Mouse (Mus musculus) lung, postnatal 0 days (tissue): ENCODE data around the gene Krt76. TPM values are rescaled to one million over a fixed set of nuclear protein-coding genes. Genes with fewer than 3 reads are reported as not detected.
A peak's percentile ranks its signal among the peaks of the same experiment; 100 is the strongest.

ENCODE experiments used
- ATAC-seq: fragments of 200-750 bp; cut with Nextera tagmentation; 2 replicates; pipeline ENCODE4 v1.8.0; 2017; ENCODE audit warnings: moderate library complexity
- DNase-seq: peaks from one replicate; pipeline ENCODE4 v3.0.0-alpha.2; 2016; ENCODE audit warnings: low spot score
- H3K27ac ChIP-seq: fragments of 300-500 bp; sonication (generic); 2 replicates; pipeline ENCODE4 v1.5.1; 2014; ENCODE audit warnings: antibody characterized with exemption, mild to moderate bottlenecking, low read length, mixed read lengths
- H3K27me3 ChIP-seq: fragments of 300-500 bp; sonication (generic); replicated peaks from 2 replicates; pipeline ENCODE4 v1.6.1; 2014; ENCODE audit warnings: low read length, mixed read lengths; ENCODE audit not compliant: insufficient read depth
- H3K36me3 ChIP-seq: fragments of 300-500 bp; sonication (generic); 2 replicates; pipeline ENCODE4 v1.6.1; 2014; ENCODE audit warnings: low read length, mixed read lengths; ENCODE audit not compliant: insufficient read depth
- H3K4me1 ChIP-seq: fragments of 300-500 bp; sonication (generic); 2 replicates; pipeline ENCODE4 v1.6.1; 2014; ENCODE audit warnings: antibody characterized with exemption, low read depth, low read length, mixed read lengths; ENCODE audit not compliant: insufficient read depth
- H3K4me2 ChIP-seq: fragments of 300-500 bp; sonication (generic); replicated peaks from 2 replicates; pipeline ENCODE4 v1.6.1; 2014; ENCODE audit warnings: low read depth, mild to moderate bottlenecking, low read length, moderate library complexity, mixed read lengths
- H3K4me3 ChIP-seq: fragments of 300-500 bp; sonication (generic); 2 replicates; pipeline ENCODE4 v1.5.1; 2014; ENCODE audit warnings: low read depth, low read length
- H3K9ac ChIP-seq: fragments of 300-500 bp; sonication (generic); replicated peaks from 2 replicates; pipeline ENCODE4 v1.6.1; 2014; ENCODE audit warnings: low read depth, mild to moderate bottlenecking
- H3K9me3 ChIP-seq: fragments of 300-500 bp; sonication (generic); 2 replicates; pipeline ENCODE4 v1.6.1; 2016; ENCODE audit warnings: low read length, mixed read lengths
- CTCF ChIP-seq: IDR thresholded peaks from 2 replicates; pipeline ENCODE4 v1.5.1; 2016; ENCODE audit warnings: antibody characterized with exemption, mild to moderate bottlenecking
- EP300 ChIP-seq: IDR thresholded peaks from 2 replicates; pipeline ENCODE4 v1.6.1; 2016; ENCODE audit warnings: antibody characterized with exemption, mild to moderate bottlenecking, control low read depth
- WGBS: fragments of 180-500 bp; shearing (Covaris S2); extraction: QIAGEN DNeasy Blood & Tissue Kit; methylation state at CpG from one replicate; pipeline ENCODE4 v1.1.7; 2014; 5-methylcytosine and 5-hydroxymethylcytosine counted together
- microRNA-seq: library from miRNA; unstranded; fragments of <30 nt; microRNA quantifications from one replicate; pipeline ENCODE4, GENCODE M21; 2016
- polyA plus RNA-seq: library from polyadenylated mRNA; unstranded; fragments of >200 nt; fragmentation: Nextera tagmentation; extraction: Ambion mirVana; gene quantifications from 2 replicates; pipeline ENCODE4 v1.2.1, GENCODE M21; 2015

Gene Krt76
- polyA plus RNA-seq, 1 experiment from 2014 or later: not detected

GRCm38 (mm10) chr15:101855732-101856131, 37.0 kb downstream of the Krt76 start:
- Histone ChIP-seq H3K9ac (no peak overlapping the region), H3K4me2 (no peak overlapping the region), H3K9me3 (no peaks in the 10 kb centered on the region), H3K4me1 (no peaks in the 10 kb centered on the region), H3K27me3 (0 out of 2 replicates have a peak, but pooled peaks cover 6% of the 10 kb centered on the region), H3K36me3 (no peaks in the 10 kb centered on the region), H3K27ac (no peak overlapping the region), H3K4me3 (no peak overlapping the region)
- no peak for ATAC-seq
- 51% methylated on average over 3 of the region's 3 CpGs for WGBS
- TF ChIP-seq CTCF (no peak), EP300 (no peak)
- no peak for DNase-seq

GRCm38 (mm10) chr15:101854294-101854693, 38.4 kb downstream of the Krt76 start:
- no peak for ATAC-seq

GRCm38 (mm10) chr15:101852571-101852970, 40.1 kb downstream of the Krt76 start:
- Histone ChIP-seq H3K9ac (no peak overlapping the region), H3K36me3 (no peaks in the 10 kb centered on the region), H3K27ac (no peak overlapping the region), H3K4me3 (no peak overlapping the region), H3K27me3 (no peaks in the 10 kb centered on the region), H3K9me3 (no peaks in the 10 kb centered on the region), H3K4me2 (no peak overlapping the region), H3K4me1 (no peaks in the 10 kb centered on the region)
- WGBS: 33% methylated on average over 5 of the region's 5 CpGs
- TF ChIP-seq CTCF (no peak), EP300 (no peak)
- ATAC-seq (no peak), DNase-seq (no peak)

More at GRCm38 (mm10) chr15:101854294-101854693, 38.4 kb downstream of the Krt76 start:
- TF ChIP-seq EP300: no peak
- TF ChIP-seq CTCF: no peak
- H3K27me3 ChIP-seq: no peaks in the 10 kb centered on the region
- H3K4me2 ChIP-seq: no peak overlapping the region
- H3K9me3 ChIP-seq: no peaks in the 10 kb centered on the region
- no peaks in the 10 kb centered on the region for H3K4me1 ChIP-seq
- no peak for DNase-seq
- H3K4me3 ChIP-seq: no peak overlapping the region
- H3K27ac ChIP-seq: no peak overlapping the region
- H3K9ac ChIP-seq: no peak overlapping the region
- WGBS: 15% methylated on average over 5 of the region's 5 CpGs
- H3K36me3 ChIP-seq: no peaks in the 10 kb centered on the region

GRCm38 (mm10) chr15:101850694-101851093, 42.0 kb downstream of the Krt76 start, which contains the start of gene Krt1:
Gene Krt1 (minus strand): TSS chr15:101850794.
- no peak for ATAC-seq
- no peak within 1 kb of the TSS for H3K9ac ChIP-seq
- H3K27me3 ChIP-seq: no peaks in the 10 kb centered on the region
- WGBS: 71% methylated on average over 6 of the region's 6 CpGs
- no peak within 1 kb of the TSS for H3K27ac ChIP-seq
- no peaks in the 10 kb centered on the region for H3K36me3 ChIP-seq
- TF ChIP-seq CTCF: no peak
- DNase-seq: no peak
- H3K9me3 ChIP-seq: no peaks in the 10 kb centered on the region
- no peaks in the 10 kb centered on the region for H3K4me1 ChIP-seq
- no peak within 1 kb of the TSS for H3K4me3 ChIP-seq
- no peak within 1 kb of the TSS for H3K4me2 ChIP-seq

GRCm38 (mm10) chr15:101845971-101846403, 46.7 kb downstream of the Krt76 start:
- Histone ChIP-seq H3K27me3 (0 out of 2 replicates have a peak, but pooled peaks cover 5% of the 10 kb centered on the region), H3K27ac (no peak overlapping the region), H3K9me3 (no peaks in the 10 kb centered on the region), H3K36me3 (no peaks in the 10 kb centered on the region), H3K4me3 (peak overlapping the region; percentile 35), H3K4me2 (peak overlapping the region; percentile 66), H3K9ac (no peak overlapping the region), H3K4me1 (no peaks in the 10 kb centered on the region)
- ATAC-seq (peak; percentile 66), DNase-seq (peak; percentile 50)
- TF ChIP-seq EP300 (no peak), CTCF (no peak)
- WGBS: 2% methylated on average over 24 of the region's 37 CpGs

GRCm38 (mm10) chr15:101843192-101843591, 49.5 kb downstream of the Krt76 start:
- 47% methylated on average over 9 of the region's 9 CpGs for WGBS
- Histone ChIP-seq H3K27me3 (0 out of 2 replicates have a peak, but pooled peaks cover 5% of the 10 kb centered on the region), H3K36me3 (no peaks in the 10 kb centered on the region), H3K9ac (no peak overlapping the region), H3K27ac (no peak overlapping the region), H3K4me3 (no peak overlapping the region), H3K4me1 (no peaks in the 10 kb centered on the region), H3K4me2 (no peak overlapping the region), H3K9me3 (no peaks in the 10 kb centered on the region)
- DNase-seq (no peak), ATAC-seq (no peak)
- TF ChIP-seq CTCF: no peak
- no peak for TF ChIP-seq EP300

GRCm38 (mm10) chr15:101834784-101835328, 57.9 kb downstream of the Krt76 start:
- Histone ChIP-seq H3K4me1 (no peaks in the 10 kb centered on the region), H3K36me3 (no peaks in the 10 kb centered on the region), H3K9ac (no peak overlapping the region), H3K4me3 (no peak overlapping the region), H3K9me3 (no peaks in the 10 kb centered on the region), H3K27me3 (no peaks in the 10 kb centered on the region), H3K4me2 (no peak overlapping the region), H3K27ac (no peak overlapping the region)
- TF ChIP-seq CTCF (peak; percentile 26; the same call in 1 of the 2 replicates), EP300 (no peak)
- DNase-seq (no peak), ATAC-seq (no peak)
- 58% methylated on average over 5 of the region's 5 CpGs for WGBS

Small RNA genes within 50 kb of the gene (microRNA-seq; reads per million reads assigned to microRNA genes)
- gene Gm44356: not detected

Other genes starting within 250 kb of the Krt76 start
- gene Gm5478, start 245.5 kb downstream of the Krt76 start, polyA plus RNA-seq: not detected in 2 replicates
- not detected in 2 replicates for gene Krt6b, start 212.6 kb downstream of the Krt76 start, polyA plus RNA-seq
- gene Krt6a, start 198.6 kb downstream of the Krt76 start, polyA plus RNA-seq: 0.06 and 0.18 TPM in 2 replicates
- 0.12 TPM in 1 of 2 replicates, not detected in the other for gene Krt5, start 180.0 kb downstream of the Krt76 start, polyA plus RNA-seq
- not detected in 2 replicates for gene Krt71, start 149.8 kb downstream of the Krt76 start, polyA plus RNA-seq
- not detected in 2 replicates for gene Krt72, start 106.5 kb downstream of the Krt76 start, polyA plus RNA-seq
- not detected in 2 replicates for gene Krt73, start 90.6 kb downstream of the Krt76 start, polyA plus RNA-seq
- gene Krt2, start 74.8 kb downstream of the Krt76 start, polyA plus RNA-seq: not detected in 2 replicates
- 0.42 and 0.82 TPM in 2 replicates for gene Krt1, start 42.1 kb downstream of the Krt76 start, polyA plus RNA-seq
- not detected in 2 replicates for gene Krt77, start 23.2 kb downstream of the Krt76 start, polyA plus RNA-seq
- gene Krt4, start 31.8 kb upstream of the Krt76 start, polyA plus RNA-seq: 2.5 and 2.9 TPM in 2 replicates
- gene Krt79, start 47.4 kb upstream of the Krt76 start, polyA plus RNA-seq: 1.0 and 1.4 TPM in 2 replicates
- 0.08 and 0.20 TPM in 2 replicates for gene Krt78, start 61.4 kb upstream of the Krt76 start, polyA plus RNA-seq
- 353 and 389 TPM in 2 replicates for gene Krt8, start 111.6 kb upstream of the Krt76 start, polyA plus RNA-seq
- 235 and 248 TPM in 2 replicates for gene Krt18, start 135.3 kb upstream of the Krt76 start, polyA plus RNA-seq
- gene Eif4b, start 180.9 kb upstream of the Krt76 start, polyA plus RNA-seq: 54.0 and 61.8 TPM in 2 replicates
- 48.7 and 51.6 TPM in 2 replicates for gene Tns2, start 207.5 kb upstream of the Krt76 start, polyA plus RNA-seq
- 20.4 and 22.2 TPM in 2 replicates for gene Spryd3, start 243.3 kb upstream of the Krt76 start, polyA plus RNA-seq